Mouse (Mus musculus): ENCODE measurements at regions not wholly inside any gene's neighbourhood (a gene's known extent, or its start where the extent isn't known, plus 50 kb on each side); places are given as distances from the start of the nearest gene placed in this dataset.
A peak's percentile ranks its signal among the peaks of the same experiment; 100 is the strongest.

- 0 out of 2 replicates have a peak overlapping the region, but pooled peaks have one; percentile 7 for H3K4me3 ChIP-seq (ENCODE audit: low read depth, low read length)
- ATAC-seq (replicated peaks; ENCODE audit: insufficient number of reproducible peaks, low FRiP score, low TSS enrichment, low read depth), result no peak
Observed at GRCm38 (mm10) chr1:4689096-4689495, 118.6 kb upstream of the Gm37988 start.

GRCm38 (mm10) chr1:4703316-4703715, 104.4 kb upstream of the Gm37988 start:
- Histone ChIP-seq H3K9me3 (replicated peaks; ENCODE audit: control insufficient read depth, low read length) (no peaks in the 10 kb centered on the region), H3K4me3 (ENCODE audit: low read depth, low read length) (no peak overlapping the region), H3K27me3 (ENCODE audit: control insufficient read depth, insufficient read depth, low read length) (no peaks in the 10 kb centered on the region), H3K4me1 (ENCODE audit: control insufficient read depth, insufficient read depth, low read length) (no peaks in the 10 kb centered on the region), H3K9ac (replicated peaks; ENCODE audit: low read length) (no peak overlapping the region), H3K36me3 (replicated peaks; ENCODE audit: control insufficient read depth, insufficient read depth, low read depth, low read length) (no peaks in the 10 kb centered on the region), H3K27ac (replicated peaks; ENCODE audit: low read depth, low read length) (no peak overlapping the region), H3K4me2 (ENCODE audit: low read depth, low read length) (no peak overlapping the region)
- WGBS, result 84% methylated on average over 3 of the region's 3 CpGs
- DNase-seq (ENCODE audit: low spot score) (no peak), ATAC-seq (replicated peaks; ENCODE audit: insufficient number of reproducible peaks, low FRiP score, low TSS enrichment, low read depth) (no peak)

More at GRCm38 (mm10) chr1:4689096-4689495, 118.6 kb upstream of the Gm37988 start:
- Histone ChIP-seq H3K27ac (replicated peaks; ENCODE audit: low read depth, low read length) (no peak overlapping the region), H3K36me3 (replicated peaks; ENCODE audit: control insufficient read depth, insufficient read depth, low read depth, low read length) (no peaks in the 10 kb centered on the region), H3K4me2 (ENCODE audit: low read depth, low read length) (peak overlapping the region; percentile 26), H3K27me3 (ENCODE audit: control insufficient read depth, insufficient read depth, low read length) (no peaks in the 10 kb centered on the region), H3K4me1 (ENCODE audit: control insufficient read depth, insufficient read depth, low read length) (no peaks in the 10 kb centered on the region), H3K9me3 (replicated peaks; ENCODE audit: control insufficient read depth, low read length) (no peaks in the 10 kb centered on the region), H3K9ac (replicated peaks; ENCODE audit: low read length) (no peak overlapping the region)
- DNase-seq (ENCODE audit: low spot score), result peak; percentile 6
- 22% methylated on average over 26 of the region's 26 CpGs for WGBS

- ATAC-seq (replicated peaks; ENCODE audit: insufficient number of reproducible peaks, low FRiP score, low TSS enrichment, low read depth) (no peak), DNase-seq (ENCODE audit: low spot score) (no peak)
- H3K9ac ChIP-seq (replicated peaks; ENCODE audit: low read length), result no peak overlapping the region
- no peak overlapping the region for H3K4me3 ChIP-seq (ENCODE audit: low read depth, low read length)
- no peaks in the 10 kb centered on the region for H3K27me3 ChIP-seq (ENCODE audit: control insufficient read depth, insufficient read depth, low read length)
- 70% methylated on average over 6 of the region's 6 CpGs for WGBS
- no peaks in the 10 kb centered on the region for H3K9me3 ChIP-seq (replicated peaks; ENCODE audit: control insufficient read depth, low read length)
- no peak overlapping the region for H3K4me2 ChIP-seq (ENCODE audit: low read depth, low read length)
- no peak overlapping the region for H3K27ac ChIP-seq (replicated peaks; ENCODE audit: low read depth, low read length)
- H3K36me3 ChIP-seq (replicated peaks; ENCODE audit: control insufficient read depth, insufficient read depth, low read depth, low read length), result no peaks in the 10 kb centered on the region
- H3K4me1 ChIP-seq (ENCODE audit: control insufficient read depth, insufficient read depth, low read length), result no peaks in the 10 kb centered on the region
Observed at GRCm38 (mm10) chr1:4706171-4706570, 101.5 kb upstream of the Gm37988 start.

GRCm38 (mm10) chr1:4722333-4722931, 85.3 kb upstream of the Gm37988 start:
- H3K36me3 ChIP-seq (replicated peaks; ENCODE audit: control insufficient read depth, insufficient read depth, low read depth, low read length), result no peaks in the 10 kb centered on the region
- no peak overlapping the region for H3K9ac ChIP-seq (replicated peaks; ENCODE audit: low read length)
- no peaks in the 10 kb centered on the region for H3K27me3 ChIP-seq (ENCODE audit: control insufficient read depth, insufficient read depth, low read length)
- no peak overlapping the region for H3K4me3 ChIP-seq (ENCODE audit: low read depth, low read length)
- H3K4me1 ChIP-seq (ENCODE audit: control insufficient read depth, insufficient read depth, low read length), result no peaks in the 10 kb centered on the region
- 85% methylated on average over 10 of the region's 10 CpGs for WGBS
- no peak overlapping the region for H3K27ac ChIP-seq (replicated peaks; ENCODE audit: low read depth, low read length)
- DNase-seq (ENCODE audit: low spot score), result no peak
- no peak overlapping the region for H3K4me2 ChIP-seq (ENCODE audit: low read depth, low read length)
- ATAC-seq (replicated peaks; ENCODE audit: insufficient number of reproducible peaks, low FRiP score, low TSS enrichment, low read depth), result no peak
- no peaks in the 10 kb centered on the region for H3K9me3 ChIP-seq (replicated peaks; ENCODE audit: control insufficient read depth, low read length)

Data from embryonic facial prominence, embryonic 11.5 days (tissue).